17 mouse cellular contexts compared by ENCODE assay signal in genomic region chr17:56788886-56789285, GRCm38 (mm10). TPM values are rescaled to one million over a fixed set of nuclear protein-coding genes. Genes with fewer than 3 reads are reported as not detected.
A peak's percentile ranks its signal among the peaks of the same experiment; 100 is the strongest.
DNase-seq lines count a peak whose midpoint lies in the region; ATAC-seq and TF ChIP-seq lines count a peak whose summit lies in the region.
"Had no signal": no experiment of that assay in that cellular context is flagged by ENCODE, and none has a peak within 500 bp of the region (broad histone marks: within the 10 kb centered on the region; RNA-seq: fewer than 3 reads in every experiment).

No protein-coding gene starts in this region.

- H3K4me1 ChIP-seq in liver, postnatal 0 days (ENCODE audit: insufficient read depth), result peaks cover 11% of the 10 kb centered on the region

- H3K4me2 ChIP-seq in liver, postnatal 0 days (ENCODE audit: low read depth, low read length), result no peak overlapping the region

- no peaks in the 10 kb centered on the region for H3K36me3 ChIP-seq in liver, postnatal 0 days (replicated peaks; ENCODE audit: insufficient read depth, low read length)

- H3K9ac ChIP-seq in liver, postnatal 0 days (replicated peaks), result no peak overlapping the region
- H3K9ac ChIP-seq: forebrain, postnatal 0 days had no signal

- intact Hi-C loops in gastrocnemius, postnatal 14 days (cut with DNase I; ENCODE audit: low total_unique reads), result no loop called here

- WGBS in liver, postnatal 0 days (ENCODE audit: insufficient replicate concordance), result 76% methylated on average over 3 of the region's 3 CpGs

- no peak for TF ChIP-seq EP300 in liver, postnatal 0 days (IDR thresholded peaks at IDR 0.05; ENCODE audit: low read depth)

- DNase-seq in gastrocnemius, postnatal 14 days, result peak; percentile 22
- DNase-seq in gastrocnemius, postnatal 25 days, result no peak
- peak; percentile 23 for DNase-seq in NIH3T3 (ENCODE audit: low read depth)
- DNase-seq in adrenal gland, postnatal 36 days, result peak; percentile 75 to 82
- DNase-seq in liver, postnatal 0 days, result no peak
- DNase-seq in spleen, postnatal 10 days (ENCODE audit: low spot score in 2 of 2), result no peak
- no peak for DNase-seq in urinary bladder, adult 2 months (ENCODE audit: low spot score)
- DNase-seq in natural killer cell, adult 2 months (ENCODE audit: low spot score in 2 of 2), result no peak
- DNase-seq: cerebellum, adult 11-12 months; cerebellum, postnatal 25 days; forebrain, postnatal 0 days; kidney, adult 2 months; layer of hippocampus, adult 9-11 months; lung, postnatal 10 days; thymus, postnatal 4 days had no signal

- H3K4me3 ChIP-seq in liver, postnatal 0 days (ENCODE audit: low read depth, low read length), result no peak overlapping the region

- H3K9me3 ChIP-seq in liver, postnatal 0 days (ENCODE audit: low read length), result no peaks in the 10 kb centered on the region

- no peak for TF ChIP-seq CTCF in liver, postnatal 0 days (IDR thresholded peaks at IDR 0.05; ENCODE audit: low read depth)

- H3K27ac ChIP-seq in liver, postnatal 0 days (ENCODE audit: low read depth), result no peak overlapping the region

- ATAC-seq in liver, postnatal 0 days, result peak; percentile 34
- ATAC-seq: forebrain, postnatal 0 days had no signal

- no peaks in the 10 kb centered on the region for H3K27me3 ChIP-seq in liver, postnatal 0 days (ENCODE audit: insufficient read depth, low read length)

RNA-seq across cellular contexts. Expression of gene Prr22, which starts 18.8 kb away (rescaled TPM):
- under 1 TPM in 1 of 2 experiments, not detected in 1; 0.14 TPM for total RNA-seq in gastrocnemius, postnatal 14 days (2021)
- total RNA-seq in gastrocnemius, postnatal 25 days (2021), result under 1 TPM in 1 of 2 experiments, not detected in 1; 0.33 TPM
- total RNA-seq in adrenal gland, postnatal 36 days (2021), result under 1 TPM; 0.26 to 0.60 TPM
- 0.20 and 0.23 TPM in 2 replicates for polyA plus RNA-seq in liver, postnatal 0 days (2015; fragmentation: Nextera tagmentation; extraction: Ambion mirVana)
- polyA plus RNA-seq in urinary bladder, adult 2 months (2012; rRNA removed), result 1.1 and 1.5 TPM in 2 replicates
- total RNA-seq: hematopoietic stem cell, adult 5-6 weeks had no signal

RNA-seq across cellular contexts. Expression of gene Dus3l, which starts 24.3 kb away (rescaled TPM):
- total RNA-seq in gastrocnemius, postnatal 14 days (2021), result 10 to 100 TPM; 12.9 to 13.2 TPM
- total RNA-seq in gastrocnemius, postnatal 25 days (2021), result 10 to 100 TPM; 12.4 to 14.5 TPM
- 10 to 100 TPM; 31.5 to 32.5 TPM for total RNA-seq in adrenal gland, postnatal 36 days (2021)
- polyA plus RNA-seq in liver, postnatal 0 days (2015; fragmentation: Nextera tagmentation; extraction: Ambion mirVana), result 9.1 TPM in 2 replicates
- polyA plus RNA-seq in urinary bladder, adult 2 months (2012; rRNA removed), result 50.0 and 61.3 TPM in 2 replicates

RNA-seq across cellular contexts. Expression of gene Nrtn, which starts 31.6 kb away (rescaled TPM):
- total RNA-seq in gastrocnemius, postnatal 14 days (2021), result 1 to 10 TPM in 1 of 2 experiments, under 1 TPM in 1; 0.47 to 1.4 TPM
- total RNA-seq in gastrocnemius, postnatal 25 days (2021), result 1 to 10 TPM; 1.9 to 3.1 TPM
- 1 to 10 TPM; 3.8 to 5.4 TPM for total RNA-seq in adrenal gland, postnatal 36 days (2021)
- 1.2 and 2.2 TPM in 2 replicates for polyA plus RNA-seq in liver, postnatal 0 days (2015; fragmentation: Nextera tagmentation; extraction: Ambion mirVana)
- polyA plus RNA-seq in urinary bladder, adult 2 months (2012; rRNA removed), result 22.8 and 28.7 TPM in 2 replicates
- total RNA-seq: hematopoietic stem cell, adult 5-6 weeks; neutrophil, adult 5-6 weeks had no signal

RNA-seq across cellular contexts. Expression of gene Rfx2, which starts 41.9 kb away (rescaled TPM):
- total RNA-seq in gastrocnemius, postnatal 14 days (2021), result 1 to 10 TPM; 3.3 to 4.7 TPM
- total RNA-seq in gastrocnemius, postnatal 25 days (2021), result 1 to 10 TPM; 3.0 to 4.1 TPM
- 1 to 10 TPM; 4.4 to 5.3 TPM for total RNA-seq in adrenal gland, postnatal 36 days (2021)
- polyA plus RNA-seq in liver, postnatal 0 days (2015; fragmentation: Nextera tagmentation; extraction: Ambion mirVana), result 3.1 and 3.6 TPM in 2 replicates
- polyA plus RNA-seq in urinary bladder, adult 2 months (2012; rRNA removed), result 6.6 and 9.4 TPM in 2 replicates

Comparison
In these comparisons a context has a peak if more than half of its experiments do, and no peak if none do; other contexts are left out.
1. DNase-seq: peak in gastrocnemius, postnatal 14 days (single experiment), NIH3T3 (single experiment) and adrenal gland, postnatal 36 days (2 of 2); none in gastrocnemius, postnatal 25 days (single experiment), liver, postnatal 0 days (single experiment), spleen, postnatal 10 days (0 of 2), urinary bladder, adult 2 months (single experiment) and natural killer cell, adult 2 months (0 of 2).